Mouse (Mus musculus) inflammation-experienced regulatory T-cells (primary cell): ENCODE results near the gene Fhdc1. TPM values are rescaled to one million over a fixed set of nuclear protein-coding genes. Genes with fewer than 3 reads are reported as not detected.

Source experiments
- polyA plus RNA-seq, 2 experiments: library from polyadenylated mRNA; unstranded; fragments of 100-300 nt; shearing (Covaris generic); gene quantifications; one replicate each; pipeline ENCODE4 v1.2.1; 2017

Fhdc1 gene
- 1 to 10 TPM; 2.4 to 3.1 TPM for polyA plus RNA-seq

GRCm38 (mm10) chr3:84480006-84480897, at the start of gene Fhdc1:
Gene Fhdc1 (minus strand): TSS chr3:84480429.

Other genes starting within 250 kb of the Fhdc1 start
- 1 to 10 TPM; 3.6 to 8.2 TPM for gene Trim2, start 173.6 kb downstream of the Fhdc1 start, polyA plus RNA-seq
- 10 to 100 TPM; 46.8 to 63.0 TPM for gene Arfip1, start 102.2 kb upstream of the Fhdc1 start, polyA plus RNA-seq
- gene Tigd4, start 113.1 kb upstream of the Fhdc1 start, polyA plus RNA-seq = not detected
- 100 to 1,000 TPM; 102 to 127 TPM for gene Tmem154, start 185.8 kb upstream of the Fhdc1 start, polyA plus RNA-seq